Mouse (Mus musculus) frontal cortex, postnatal 10 days (tissue): ENCODE data around the gene Gm20812.
"Not testable (repeated sequence)": the region's sequence is repeated elsewhere in the genome, so short reads cannot be mapped to it uniquely, and the experiment has no call there.

ENCODE experiments used
- DNase-seq, 2 experiments: peaks; one replicate each; pipeline ENCODE4 v3.0.0; 2022; ENCODE audit warnings: low spot score in 2 of 2, mixed read lengths in 1 of 2

Gm20812 gene

DNA sequence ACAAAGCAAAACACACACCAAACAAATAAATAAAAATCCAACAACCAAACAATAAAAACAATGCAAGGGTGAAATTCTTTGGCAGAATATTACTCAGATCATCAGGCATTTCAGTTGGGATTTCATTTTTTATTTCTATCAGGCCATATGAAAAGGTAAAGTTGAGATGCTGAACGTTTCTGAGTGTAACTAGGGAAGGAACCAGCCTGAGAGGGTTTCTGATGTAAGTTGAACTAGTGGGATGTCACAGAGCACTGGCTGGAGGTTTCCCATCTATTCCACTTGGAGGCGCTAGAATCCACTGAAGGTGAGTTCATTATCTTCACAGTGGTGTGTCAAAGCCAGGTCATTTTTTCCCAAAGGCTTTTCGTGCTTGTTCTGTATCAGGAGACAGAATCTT is at the start of gene Gm20812:
Gene Gm20812, plus strand, starts transcription at position 301 of the 400 bp plus-strand sequence.
- DNase-seq = not testable (repeated sequence)
